Mouse (Mus musculus): ENCODE data around the gene Pacrg.

Gene Pacrg

GRCm38 (mm10) chr17:10740083-10740482 lies 100.0 kb downstream of the Pacrg start:
- no peak for ATAC-seq (ENCODE audit: low TSS enrichment)

GRCm38 (mm10) chr17:10737966-10738365 lies 102.1 kb downstream of the Pacrg start:
- no peak for ATAC-seq (ENCODE audit: low TSS enrichment)

DNA sequence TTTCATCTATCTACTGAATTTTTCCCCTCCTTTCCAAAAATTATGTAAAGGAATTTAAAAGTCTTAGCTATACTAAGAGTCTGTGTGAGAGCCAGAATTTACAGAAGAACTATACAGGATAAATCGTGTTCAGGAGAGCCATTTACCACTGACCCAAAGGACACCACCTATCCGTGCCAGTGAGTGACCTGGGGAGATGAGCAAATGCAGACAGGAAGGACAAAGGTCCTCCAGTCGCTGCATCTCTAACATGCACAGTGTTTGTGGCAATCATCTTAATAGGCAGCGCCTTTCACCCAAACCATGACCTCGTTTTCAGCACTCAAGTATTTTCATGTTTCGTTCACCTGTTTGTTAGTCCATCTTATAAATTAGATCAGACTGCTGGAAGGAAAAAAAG lies 105.4 kb downstream of the Pacrg start:
- ATAC-seq (ENCODE audit: low TSS enrichment) = no peak

- ATAC-seq (ENCODE audit: low TSS enrichment) = no peak
Observed at GRCm38 (mm10) chr17:10732303-10733048, 107.6 kb downstream of the Pacrg start.

DNA sequence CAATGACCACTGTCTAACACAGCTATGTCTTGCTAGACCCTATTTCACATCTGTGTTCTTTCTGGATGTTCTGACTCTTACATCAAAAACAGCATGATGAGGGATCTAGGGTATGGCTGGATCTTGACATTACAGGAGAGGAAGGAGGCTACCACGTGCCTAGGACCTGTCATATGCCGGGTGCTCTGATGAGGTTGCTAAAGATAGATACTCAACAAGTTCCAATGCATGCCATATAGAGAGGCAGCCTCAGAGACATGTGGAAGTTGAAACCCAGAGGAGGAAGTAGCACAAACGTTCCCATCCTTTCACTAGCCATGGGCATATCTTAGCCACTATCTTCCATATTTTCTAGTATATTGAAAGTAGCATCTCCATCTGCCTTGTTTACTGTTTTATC lies 115.3 kb downstream of the Pacrg start:
- no peak for ATAC-seq (ENCODE audit: low TSS enrichment)

- no peak for ATAC-seq (ENCODE audit: low TSS enrichment)
Observed at GRCm38 (mm10) chr17:10721562-10721961, 118.5 kb downstream of the Pacrg start.

DNA sequence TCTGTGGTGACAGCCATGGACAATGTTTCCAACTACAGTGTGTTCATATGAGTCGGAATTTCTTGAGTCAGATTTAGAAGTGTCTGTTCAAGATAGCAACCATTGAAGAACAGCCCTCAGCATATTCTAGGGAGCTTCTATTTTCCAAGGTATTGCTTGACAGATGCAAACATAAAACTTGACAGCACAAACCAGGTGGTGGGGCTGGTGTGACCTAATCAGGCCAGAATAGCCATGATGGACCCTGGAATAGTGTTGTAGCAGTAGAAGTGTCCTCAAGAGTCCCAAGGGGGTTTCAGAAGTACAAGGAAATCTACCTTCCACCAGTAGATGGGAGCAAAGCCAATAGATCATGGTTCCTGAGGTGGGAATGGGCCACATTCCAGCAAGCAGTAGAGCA lies 123.0 kb downstream of the Pacrg start:
- ATAC-seq (ENCODE audit: low TSS enrichment) = no peak

- ATAC-seq (ENCODE audit: low TSS enrichment) = no peak
Observed at GRCm38 (mm10) chr17:10702781-10703180, 137.3 kb downstream of the Pacrg start.

DNA sequence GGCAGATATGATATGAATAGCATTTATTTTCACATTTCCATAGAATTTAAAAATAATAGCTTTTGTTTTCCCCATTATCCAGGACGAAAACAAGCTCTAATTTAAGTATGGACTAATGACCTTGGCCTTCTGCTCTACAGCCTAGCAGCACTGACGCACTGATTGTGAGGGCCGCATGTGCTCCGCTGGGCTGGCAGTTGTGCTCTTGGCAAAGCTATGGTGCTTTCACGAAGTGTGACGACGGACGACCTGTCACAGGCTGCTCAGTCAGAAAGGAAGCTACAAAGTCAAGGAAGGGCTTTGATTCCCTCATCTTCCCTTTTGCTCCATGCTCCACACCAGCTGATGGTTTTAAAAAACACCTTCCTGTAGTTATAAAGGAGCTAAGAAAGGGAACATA lies 142.1 kb downstream of the Pacrg start:
- ATAC-seq (ENCODE audit: low TSS enrichment) = no peak

DNA sequence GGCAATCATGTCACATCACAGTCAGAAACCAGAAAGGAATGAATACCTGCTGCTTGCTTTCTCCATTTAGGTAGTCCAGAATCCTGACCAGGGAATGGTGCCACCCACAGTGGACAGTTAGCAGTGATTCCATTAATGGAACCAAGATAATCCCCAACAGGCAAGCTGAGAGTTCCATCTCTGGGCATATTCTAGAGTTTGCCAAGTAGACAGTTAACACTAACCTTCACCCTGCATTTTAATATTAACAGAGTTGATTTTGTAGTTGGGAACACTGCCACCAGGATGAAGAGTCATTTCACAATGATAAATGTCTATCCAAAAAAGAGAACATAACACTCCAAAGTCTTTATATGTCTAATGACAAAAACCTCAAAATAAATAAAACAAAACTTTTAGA lies 144.7 kb downstream of the Pacrg start:
- ATAC-seq (ENCODE audit: low TSS enrichment) = no peak

- no peak for ATAC-seq (ENCODE audit: low TSS enrichment)
Observed at GRCm38 (mm10) chr17:10677098-10677497, 163.0 kb downstream of the Pacrg start.

DNA sequence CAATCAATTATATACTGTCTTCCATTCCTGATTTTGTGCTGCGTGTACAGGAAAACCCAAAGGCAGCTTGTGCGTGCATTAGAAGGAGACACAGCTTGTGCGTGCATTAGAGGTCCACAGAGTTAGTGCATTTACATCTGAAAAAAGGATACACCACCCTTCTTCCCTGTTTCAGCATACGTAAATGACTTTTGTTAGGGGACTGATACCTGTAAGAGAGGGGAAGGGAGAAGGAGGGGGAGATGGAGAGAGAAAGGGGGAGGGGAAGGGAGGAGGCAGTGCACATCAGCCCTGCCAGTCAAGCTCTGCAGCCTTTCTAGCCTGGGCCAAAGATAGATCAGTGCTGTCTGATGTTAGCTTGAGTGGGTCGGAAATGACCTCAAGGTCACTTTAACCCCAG lies 164.6 kb downstream of the Pacrg start:
- no peak for ATAC-seq (ENCODE audit: low TSS enrichment)

DNA sequence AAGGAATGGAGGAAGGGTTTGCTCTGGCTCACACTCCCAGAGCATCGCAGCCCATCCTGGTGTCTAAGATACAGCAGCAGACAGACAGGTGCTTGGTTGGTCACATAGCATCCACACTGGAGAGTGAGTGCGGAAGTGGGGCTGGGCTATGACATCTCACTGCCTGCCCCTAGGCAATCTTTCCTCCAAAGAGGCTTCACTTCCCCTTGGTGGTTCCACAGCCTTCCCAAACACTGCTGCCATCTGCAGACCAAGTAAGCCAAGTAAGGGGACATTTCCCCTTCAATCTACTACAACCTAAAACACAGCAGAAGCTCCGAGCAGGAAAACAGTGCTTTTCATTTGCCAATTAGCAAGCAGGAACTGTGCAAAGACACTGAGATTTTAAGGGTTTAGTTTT lies 165.1 kb downstream of the Pacrg start:
- no peak for ATAC-seq (ENCODE audit: low TSS enrichment)

- peak; percentile 57; the same call in 1 of the 2 replicates for ATAC-seq (ENCODE audit: low TSS enrichment)
Observed at GRCm38 (mm10) chr17:10661294-10661693, 178.8 kb downstream of the Pacrg start.

- no peak for ATAC-seq (ENCODE audit: low TSS enrichment)
Observed at GRCm38 (mm10) chr17:10643604-10644003, 196.5 kb downstream of the Pacrg start.

DNA sequence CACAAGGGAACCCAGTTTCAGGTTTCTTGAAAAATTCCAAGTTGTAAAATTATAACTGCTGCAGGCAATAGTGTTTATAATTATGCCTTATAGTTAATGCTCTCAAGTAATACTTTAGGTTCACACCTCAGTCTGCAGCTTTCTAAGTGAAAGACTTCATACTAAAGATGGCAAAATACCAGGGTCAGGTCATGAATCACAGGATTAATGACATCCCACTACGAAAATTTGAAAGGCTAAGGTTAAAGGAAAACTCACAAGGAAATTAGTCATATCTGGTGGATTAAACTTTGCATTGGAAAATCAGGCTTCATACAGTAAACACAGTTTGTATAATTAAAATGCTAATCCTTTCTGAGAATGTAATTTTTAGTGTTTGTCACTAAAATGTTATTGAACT lies 200.3 kb downstream of the Pacrg start:
- no peak for ATAC-seq (ENCODE audit: low TSS enrichment)

- no peak for ATAC-seq (ENCODE audit: low TSS enrichment)
Observed at GRCm38 (mm10) chr17:10635955-10636470, 204.1 kb downstream of the Pacrg start.

- no peak for ATAC-seq (ENCODE audit: low TSS enrichment)
Observed at GRCm38 (mm10) chr17:10635470-10635869, 204.6 kb downstream of the Pacrg start.

DNA sequence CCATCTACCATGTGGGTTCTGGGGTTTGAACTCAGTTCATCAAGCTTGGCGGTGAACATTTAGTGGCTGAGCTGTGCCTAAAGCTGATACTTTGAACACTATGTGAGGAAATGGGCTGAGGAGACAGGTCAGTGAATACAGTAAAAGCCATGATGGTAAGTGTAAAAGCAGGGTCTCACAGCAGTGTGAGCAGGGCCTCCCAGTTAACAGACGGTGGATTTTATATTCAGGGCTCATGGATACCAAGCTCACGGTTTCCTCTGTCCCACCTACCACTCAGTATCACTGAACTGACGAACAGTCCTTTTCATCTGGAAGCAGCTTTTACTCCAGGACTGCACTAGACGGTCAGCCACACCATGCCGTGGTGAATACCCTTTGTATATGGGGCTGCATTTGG lies 205.1 kb downstream of the Pacrg start:
- ATAC-seq (ENCODE audit: low TSS enrichment) = no peak

DNA sequence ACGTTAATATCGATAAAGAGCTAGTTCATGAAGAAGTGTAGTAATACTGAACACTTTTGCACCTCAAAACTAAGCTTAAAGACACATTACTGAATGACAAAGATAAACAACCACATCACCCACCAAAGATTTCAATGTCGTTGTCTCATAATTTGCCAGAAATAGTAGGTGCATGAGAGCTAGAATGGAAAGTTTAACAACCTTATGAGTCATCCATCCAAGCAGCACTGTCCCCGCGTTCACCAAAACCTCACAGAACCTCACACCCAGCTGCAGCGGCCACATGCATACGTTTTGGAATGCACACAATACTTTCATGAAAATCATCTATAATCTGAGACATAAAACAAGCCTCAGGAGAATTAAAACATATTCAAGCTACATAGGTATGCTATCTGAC lies 206.3 kb downstream of the Pacrg start:
- no peak for ATAC-seq (ENCODE audit: low TSS enrichment)

- ATAC-seq (ENCODE audit: low TSS enrichment) = no peak
Observed at GRCm38 (mm10) chr17:10628240-10628639, 211.9 kb downstream of the Pacrg start.

GRCm38 (mm10) chr17:10627476-10627875 lies 212.6 kb downstream of the Pacrg start:
- no peak for ATAC-seq (ENCODE audit: low TSS enrichment)

DNA sequence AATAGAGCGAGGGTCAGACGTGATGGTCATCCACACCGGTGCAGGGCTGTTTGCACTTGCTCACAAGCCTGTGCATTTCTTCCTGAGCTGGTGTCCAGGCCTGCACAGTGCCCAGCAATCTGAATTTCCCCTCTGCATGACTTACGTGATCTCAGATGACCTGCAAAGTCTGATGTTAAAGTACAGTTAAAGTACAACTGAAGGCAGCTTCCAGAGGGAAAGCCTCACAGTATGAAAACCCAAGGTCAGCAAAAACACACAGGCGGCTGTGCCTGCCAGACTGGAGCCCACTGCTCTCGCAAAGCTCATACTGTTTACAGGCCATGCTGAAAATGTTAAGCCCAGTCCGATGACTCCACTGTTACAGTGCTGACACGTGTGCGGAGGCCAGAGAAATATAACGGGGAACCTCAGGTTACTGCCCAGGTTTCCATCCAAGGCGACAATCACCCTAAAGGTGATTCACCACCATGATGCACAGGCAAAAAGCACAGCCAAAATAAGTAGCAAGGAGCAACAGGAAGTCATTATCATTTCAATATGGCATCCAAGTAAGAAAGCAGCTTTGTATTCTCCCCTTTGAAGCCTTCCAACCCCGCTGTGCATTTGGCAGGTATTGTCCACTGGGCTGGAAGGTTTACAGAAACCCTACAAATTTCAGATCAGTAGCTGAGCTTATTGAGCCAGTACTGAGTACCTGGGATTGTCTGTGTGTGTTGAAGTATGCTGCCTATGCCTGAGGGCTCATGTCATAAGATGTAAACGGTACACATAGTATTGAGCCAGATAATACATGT lies 213.6 kb downstream of the Pacrg start:
- ATAC-seq (ENCODE audit: low TSS enrichment) = no peak
